28 mouse cellular contexts compared by ENCODE assay signal in the genomic region with DNA sequence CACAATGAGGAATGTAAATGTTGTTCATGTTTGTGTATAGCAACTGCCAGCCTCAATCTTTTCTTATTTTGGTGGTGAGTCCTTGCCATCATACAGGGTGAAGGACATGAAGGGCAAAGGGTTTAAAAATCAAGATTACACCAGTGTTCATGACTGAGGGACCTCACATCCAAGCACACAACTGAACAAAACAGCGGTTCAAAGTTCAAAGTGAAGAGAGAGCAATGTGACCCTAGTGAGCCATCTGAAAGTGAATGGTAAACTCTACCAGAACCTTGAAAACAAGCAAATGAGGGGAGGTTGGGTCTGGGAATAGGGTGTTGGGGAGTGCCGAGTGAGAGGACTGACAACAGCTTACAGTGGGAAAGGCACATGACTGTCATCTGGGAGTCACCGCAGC.
DNase-seq lines count a peak whose midpoint lies in the region; ATAC-seq lines count a peak whose summit lies in the region.
"Had no signal": no experiment of that assay in that cellular context is flagged by ENCODE, and none has a peak within 500 bp of the region (broad histone marks: within the 10 kb centered on the region; RNA-seq: fewer than 3 reads in every experiment).

No protein-coding gene starts in this region.

- no peak overlapping the region for H3K4me2 ChIP-seq in forebrain, embryonic 13.5 days
- no peak overlapping the region for H3K4me2 ChIP-seq in liver, embryonic 13.5 days
- H3K4me2 ChIP-seq in liver, embryonic 11.5 days: no peak overlapping the region
- H3K4me2 ChIP-seq in liver, embryonic 16.5 days (ENCODE audit: low read depth, low read length): no peak overlapping the region
- H3K4me2 ChIP-seq: embryonic facial prominence, embryonic 13.5 days; embryonic facial prominence, embryonic 15.5 days had no signal

- no peak for ATAC-seq in forebrain, embryonic 13.5 days
- peak; percentile 26; the same call in 1 of the 2 replicates for ATAC-seq in liver, embryonic 13.5 days (ENCODE audit: low read depth)
- no peak for ATAC-seq in liver, embryonic 11.5 days (replicated peaks; ENCODE audit: low FRiP score)
- peak; percentile 68 for ATAC-seq in liver, embryonic 16.5 days (ENCODE audit: low read depth)
- ATAC-seq: activated CD4-positive, CD25-positive, alpha-beta regulatory T cell, adult 4 months; CD4-positive, CD25-positive, alpha-beta regulatory T cell, adult 4 months; forebrain, embryonic 14.5 days; forebrain, embryonic 16.5 days; Patski had no signal

- no peak for DNase-seq in forebrain, embryonic 10.5 days (ENCODE audit: extremely low spot score, low spot score)
- peak; percentile 33 for DNase-seq in kidney, adult 9 months
- no peak for DNase-seq in kidney, adult 11 months
- DNase-seq in liver, embryonic 13.5 days: no peak
- DNase-seq in liver, embryonic 11.5 days (ENCODE audit: low spot score): no peak
- no peak for DNase-seq in cerebellum, adult 18-20 months
- DNase-seq: adrenal gland, adult 8-10 months; adrenal gland, postnatal 14 days; adrenal gland, postnatal 36 days; B cell, adult 2 months; cerebellum, adult 11-12 months; cerebellum, adult 8-10 months; cerebellum, adult 9-11 months; cerebellum, postnatal 14 days; cerebellum, postnatal 36 days; embryo, embryonic 11 days had no signal

- no peaks in the 10 kb centered on the region for H3K27me3 ChIP-seq in forebrain, embryonic 10.5 days (ENCODE audit: poor library complexity, severe bottlenecking)
- H3K27me3 ChIP-seq in forebrain, embryonic 13.5 days: no peaks in the 10 kb centered on the region
- no peaks in the 10 kb centered on the region for H3K27me3 ChIP-seq in liver, embryonic 13.5 days
- no peaks in the 10 kb centered on the region for H3K27me3 ChIP-seq in liver, embryonic 11.5 days (replicated peaks; ENCODE audit: control insufficient read depth, insufficient read depth, low read length)
- H3K27me3 ChIP-seq in liver, embryonic 16.5 days (ENCODE audit: control insufficient read depth, insufficient read depth, low read depth, low read length): no peaks in the 10 kb centered on the region
- H3K27me3 ChIP-seq: CH12.LX; embryonic facial prominence, embryonic 13.5 days; embryonic facial prominence, embryonic 15.5 days had no signal

- H3K4me3 ChIP-seq in forebrain, embryonic 10.5 days: no peak overlapping the region
- H3K4me3 ChIP-seq in forebrain, embryonic 13.5 days: no peak overlapping the region
- no peak overlapping the region for H3K4me3 ChIP-seq in liver, embryonic 13.5 days (replicated peaks)
- no peak overlapping the region for H3K4me3 ChIP-seq in liver, embryonic 11.5 days (ENCODE audit: low read depth, low read length)
- no peak overlapping the region for H3K4me3 ChIP-seq in liver, embryonic 16.5 days (ENCODE audit: low read depth, low read length)
- H3K4me3 ChIP-seq: embryonic facial prominence, embryonic 13.5 days; embryonic facial prominence, embryonic 15.5 days; erythroblast, embryonic 14.5 days had no signal

- 0 out of 2 replicates have a peak overlapping the region, but pooled peaks have one; percentile 8 for H3K27ac ChIP-seq in forebrain, embryonic 10.5 days
- H3K27ac ChIP-seq in forebrain, embryonic 13.5 days: no peak overlapping the region
- no peak overlapping the region; the same call in 1 of the 2 replicates for H3K27ac ChIP-seq in liver, embryonic 13.5 days
- H3K27ac ChIP-seq in liver, embryonic 11.5 days (ENCODE audit: low read depth, low read length): no peak overlapping the region
- no peak overlapping the region for H3K27ac ChIP-seq in liver, embryonic 16.5 days (ENCODE audit: low read length)
- H3K27ac ChIP-seq: embryonic facial prominence, embryonic 13.5 days; embryonic facial prominence, embryonic 15.5 days had no signal

- H3K9ac ChIP-seq in forebrain, embryonic 13.5 days: no peak overlapping the region
- H3K9ac ChIP-seq in liver, embryonic 13.5 days: no peak overlapping the region
- H3K9ac ChIP-seq in liver, embryonic 11.5 days (ENCODE audit: low read depth, low read length): no peak overlapping the region
- H3K9ac ChIP-seq in liver, embryonic 16.5 days (ENCODE audit: low read depth, low read length): no peak overlapping the region
- H3K9ac ChIP-seq: embryonic facial prominence, embryonic 13.5 days; embryonic facial prominence, embryonic 15.5 days had no signal

- H3K36me3 ChIP-seq in forebrain, embryonic 10.5 days (replicated peaks): peaks cover 86% of the 10 kb centered on the region
- H3K36me3 ChIP-seq in forebrain, embryonic 13.5 days (ENCODE audit: poor library complexity, severe bottlenecking): peaks cover 15% of the 10 kb centered on the region; the same call in 1 of the 2 replicates
- no peaks in the 10 kb centered on the region for H3K36me3 ChIP-seq in liver, embryonic 13.5 days
- no peaks in the 10 kb centered on the region for H3K36me3 ChIP-seq in liver, embryonic 11.5 days (ENCODE audit: control insufficient read depth, insufficient read depth, low read length)
- H3K36me3 ChIP-seq in liver, embryonic 16.5 days (ENCODE audit: control insufficient read depth, insufficient read depth): no peaks in the 10 kb centered on the region
- H3K36me3 ChIP-seq: embryonic facial prominence, embryonic 13.5 days; embryonic facial prominence, embryonic 15.5 days; G1E had no signal

- WGBS in forebrain, embryonic 10.5 days: 96% methylated on average over 3 of the region's 3 CpGs
- WGBS in forebrain, embryonic 13.5 days: 99% methylated on average over 3 of the region's 3 CpGs
- whole genome bisulfite sequencing in liver, embryonic 13.5 days (ENCODE audit: insufficient replicate concordance): 78% methylated on average over 3 of the region's 3 CpGs
- 89% methylated on average over 3 of the region's 3 CpGs for WGBS in liver, embryonic 11.5 days
- 69% methylated on average over 3 of the region's 3 CpGs for WGBS in liver, embryonic 16.5 days (ENCODE audit: insufficient replicate concordance)

- peaks cover 52% of the 10 kb centered on the region for H3K4me1 ChIP-seq in forebrain, embryonic 10.5 days
- peaks cover 33% of the 10 kb centered on the region for H3K4me1 ChIP-seq in forebrain, embryonic 13.5 days
- peaks cover 9% of the 10 kb centered on the region for H3K4me1 ChIP-seq in liver, embryonic 13.5 days (replicated peaks)
- H3K4me1 ChIP-seq in liver, embryonic 11.5 days (replicated peaks; ENCODE audit: control insufficient read depth, insufficient read depth, low read length): no peaks in the 10 kb centered on the region; the same call in 1 of the 2 replicates
- H3K4me1 ChIP-seq in liver, embryonic 16.5 days (ENCODE audit: control insufficient read depth, low read depth, low read length): no peaks in the 10 kb centered on the region

- H3K9me3 ChIP-seq in forebrain, embryonic 10.5 days: no peaks in the 10 kb centered on the region
- no peaks in the 10 kb centered on the region for H3K9me3 ChIP-seq in forebrain, embryonic 13.5 days (replicated peaks)
- no peaks in the 10 kb centered on the region for H3K9me3 ChIP-seq in liver, embryonic 13.5 days (replicated peaks)
- H3K9me3 ChIP-seq in liver, embryonic 11.5 days (ENCODE audit: control insufficient read depth, low read length): no peaks in the 10 kb centered on the region
- H3K9me3 ChIP-seq in liver, embryonic 16.5 days (replicated peaks; ENCODE audit: control insufficient read depth, low read length): no peaks in the 10 kb centered on the region
- H3K9me3 ChIP-seq: embryonic facial prominence, embryonic 13.5 days; embryonic facial prominence, embryonic 15.5 days; G1E had no signal

Comparison
In these comparisons a context has a peak if more than half of its experiments do, and no peak if none do; other contexts are left out.
1. ATAC-seq: peak in liver, embryonic 13.5 days (single experiment) and liver, embryonic 16.5 days (single experiment); none in forebrain, embryonic 13.5 days (single experiment) and liver, embryonic 11.5 days (single experiment).